Mouse (Mus musculus) kidney, postnatal 25 days (tissue): ENCODE measurements around the gene Tll2.
A peak's percentile ranks its signal among the peaks of the same experiment; 100 is the strongest.

Source experiments
- DNase-seq, 2 experiments: peaks; one replicate each; pipeline ENCODE4 v3.0.0; 2021; ENCODE audit warnings: mixed read lengths in 2 of 2

Tll2 gene

GRCm38 (mm10) chr19:41086700-41087099 lies 119.9 kb downstream of the Tll2 start:
- DNase-seq, result peak; percentile 55 to 79

GRCm38 (mm10) chr19:41086289-41086688 lies 120.3 kb downstream of the Tll2 start:
- DNase-seq, result no peak

- DNase-seq, result no peak
Measured at GRCm38 (mm10) chr19:41083646-41084045, 123.0 kb downstream of the Tll2 start.

GRCm38 (mm10) chr19:41081589-41081988 lies 125.0 kb downstream of the Tll2 start:
- DNase-seq, result no peak

- peak in 1 of 2 experiments; percentile 13 for DNase-seq
Measured at GRCm38 (mm10) chr19:41076906-41077305, 129.7 kb downstream of the Tll2 start, which contains the start of gene Opalin. Gene Opalin (minus strand): TSS chr19:41077113.

- DNase-seq, result peak in 1 of 2 experiments; percentile 14
Measured at GRCm38 (mm10) chr19:41073746-41074455, 132.7 kb downstream of the Tll2 start.

GRCm38 (mm10) chr19:41071500-41071899 lies 135.1 kb downstream of the Tll2 start:
- peak; percentile 86 to 94 for DNase-seq

GRCm38 (mm10) chr19:41054702-41055101 lies 151.9 kb downstream of the Tll2 start:
- no peak for DNase-seq

GRCm38 (mm10) chr19:41053530-41053929 lies 153.1 kb downstream of the Tll2 start:
- peak in 1 of 2 experiments; percentile 21 for DNase-seq

- DNase-seq, result no peak
Measured at GRCm38 (mm10) chr19:41052247-41052646, 154.4 kb downstream of the Tll2 start.

- no peak for DNase-seq
Measured at GRCm38 (mm10) chr19:41051714-41052113, 154.9 kb downstream of the Tll2 start.

- no peak for DNase-seq
Measured at GRCm38 (mm10) chr19:41048187-41048559, 158.5 kb downstream of the Tll2 start.

- no peak for DNase-seq
Measured at GRCm38 (mm10) chr19:41047437-41048186, 159.0 kb downstream of the Tll2 start.

- DNase-seq, result no peak
Measured at GRCm38 (mm10) chr19:41045091-41045770, 161.4 kb downstream of the Tll2 start.

- no peak for DNase-seq
Measured at GRCm38 (mm10) chr19:41039110-41039509, 167.5 kb downstream of the Tll2 start.

- no peak for DNase-seq
Measured at GRCm38 (mm10) chr19:41035809-41036551, 170.7 kb downstream of the Tll2 start.
